Mouse (Mus musculus): ENCODE data around the gene Rnls.

- TF ChIP-seq TAL1 (IDR thresholded peaks at IDR 0.05; ENCODE audit: low read length), result no peak
- TF ChIP-seq SMC3 (IDR thresholded peaks at IDR 0.05; ENCODE audit: low read depth, low read length), result no peak
Observed at GRCm38 (mm10) chr19:33262421-33262820, 129.7 kb downstream of the Rnls start.
